Mouse (Mus musculus): ENCODE data around the gene Anp32e. TPM values are rescaled to one million over a fixed set of nuclear protein-coding genes. Genes with fewer than 3 reads are reported as not detected.
A peak's percentile ranks its signal among the peaks of the same experiment; 100 is the strongest.

Gene Anp32e
- total RNA-seq, 1 experiment, result 50.8 TPM

- H3K9me3 ChIP-seq (ENCODE audit: control insufficient read depth, insufficient read depth, low read depth, low read length), result no peaks in the 10 kb centered on the region
- no peak for DNase-seq (ENCODE audit: low read depth, low spot score)
- H3K4me3 ChIP-seq (ENCODE audit: insufficient read depth in 1 of 2, low read depth in 1 of 2, low read length in 2 of 2, poor library complexity in 1 of 2, severe bottlenecking in 1 of 2), result peak overlapping the region in 1 of 2 experiments; percentile 3; a peak in 1 of 4 replicates
- no peaks in the 10 kb centered on the region for H3K36me3 ChIP-seq (ENCODE audit: control insufficient read depth, insufficient read depth, low read length, poor library complexity, severe bottlenecking)
- H3K9ac ChIP-seq (ENCODE audit: insufficient read depth, low read depth, low read length, poor library complexity, severe bottlenecking), result no peak overlapping the region
- no peak for TF ChIP-seq ZNF384 (IDR thresholded peaks at IDR 0.05; ENCODE audit: low read depth, low read length)
- H3K4me1 ChIP-seq (ENCODE audit: control insufficient read depth in 2 of 2, insufficient read depth in 2 of 2, low read length in 2 of 2, poor library complexity in 1 of 2), result peaks cover 4 to 17% of the 10 kb centered on the region in 2 experiments; a peak in 3 of 4 replicates
- in situ Hi-C loops (cut with MboI; ENCODE audit: low sequenced_read_pairs in 2 of 2, unreplicated experiment in 2 of 2), result no loop called here
- H3K27ac ChIP-seq (ENCODE audit: insufficient read depth, low read depth, low read length, poor library complexity, severe bottlenecking), result no peak overlapping the region
Observed at GRCm38 (mm10) chr3:95903753-95904502, 25.1 kb upstream of the Anp32e start.

- in situ Hi-C loops (cut with MboI; ENCODE audit: low sequenced_read_pairs in 2 of 2, unreplicated experiment in 2 of 2), result no loop called here
- Histone ChIP-seq H3K36me3 (ENCODE audit: control insufficient read depth, insufficient read depth, low read length, poor library complexity, severe bottlenecking) (no peaks in the 10 kb centered on the region), H3K9ac (ENCODE audit: insufficient read depth, low read depth, low read length, poor library complexity, severe bottlenecking) (peak within 1 kb of the TSS; percentile 44), H3K4me3 (ENCODE audit: insufficient read depth in 1 of 2, low read depth in 1 of 2, low read length in 2 of 2, poor library complexity in 1 of 2, severe bottlenecking in 1 of 2) (peak within 1 kb of the TSS; percentile 46; a peak in 3 of 4 replicates), H3K27ac (ENCODE audit: insufficient read depth, low read depth, low read length, poor library complexity, severe bottlenecking) (no peak within 1 kb of the TSS), H3K4me1 (ENCODE audit: control insufficient read depth in 2 of 2, insufficient read depth in 2 of 2, low read length in 2 of 2, poor library complexity in 1 of 2) (peaks cover 4 to 16% of the 10 kb centered on the region in 2 experiments; a peak in 3 of 4 replicates), H3K9me3 (ENCODE audit: control insufficient read depth, insufficient read depth, low read depth, low read length) (no peaks in the 10 kb centered on the region)
- no peak for DNase-seq (ENCODE audit: low read depth, low spot score)
- TF ChIP-seq CHD2 (IDR thresholded peaks at IDR 0.05; ENCODE audit: low read depth, low read length) (no peak), HCFC1 (IDR thresholded peaks at IDR 0.05; ENCODE audit: borderline replicate concordance, insufficient read depth, low read length) (no peak), ZNF384 (IDR thresholded peaks at IDR 0.05; ENCODE audit: low read depth, low read length) (no peak), ZC3H11A (IDR thresholded peaks at IDR 0.05; ENCODE audit: borderline replicate concordance, low read depth, low read length) (no peak), MAFK (IDR thresholded peaks at IDR 0.05; ENCODE audit: insufficient read depth, low read depth, low read length) (no peak)
Observed at GRCm38 (mm10) chr3:95904568-95904967, 24.5 kb upstream of the Anp32e start, which contains the start of gene Car14. TSS of gene Car14 (minus strand) at chr3:95904691.

GRCm38 (mm10) chr3:95905146-95905939, 23.7 kb upstream of the Anp32e start:
- Histone ChIP-seq H3K4me1 (ENCODE audit: control insufficient read depth in 2 of 2, insufficient read depth in 2 of 2, low read length in 2 of 2, poor library complexity in 1 of 2) (peaks cover 4 to 14% of the 10 kb centered on the region in 2 experiments; a peak in 3 of 4 replicates), H3K9ac (ENCODE audit: insufficient read depth, low read depth, low read length, poor library complexity, severe bottlenecking) (peak overlapping the region; percentile 44; the same call in 1 of the 2 replicates), H3K27ac (ENCODE audit: insufficient read depth, low read depth, low read length, poor library complexity, severe bottlenecking) (no peak overlapping the region), H3K36me3 (ENCODE audit: control insufficient read depth, insufficient read depth, low read length, poor library complexity, severe bottlenecking) (no peaks in the 10 kb centered on the region), H3K9me3 (ENCODE audit: control insufficient read depth, insufficient read depth, low read depth, low read length) (no peaks in the 10 kb centered on the region), H3K4me3 (ENCODE audit: insufficient read depth in 1 of 2, low read depth in 1 of 2, low read length in 2 of 2, poor library complexity in 1 of 2, severe bottlenecking in 1 of 2) (peak overlapping the region; percentile 46; a peak in 3 of 4 replicates)
- TF ChIP-seq ZC3H11A (IDR thresholded peaks at IDR 0.05; ENCODE audit: borderline replicate concordance, low read depth, low read length) (no peak), ZNF384 (IDR thresholded peaks at IDR 0.05; ENCODE audit: low read depth, low read length) (no peak), CHD2 (IDR thresholded peaks at IDR 0.05; ENCODE audit: low read depth, low read length) (no peak), HCFC1 (IDR thresholded peaks at IDR 0.05; ENCODE audit: borderline replicate concordance, insufficient read depth, low read length) (no peak), MAFK (IDR thresholded peaks at IDR 0.05; ENCODE audit: insufficient read depth, low read depth, low read length) (no peak)
- in situ Hi-C loops (cut with MboI; ENCODE audit: low sequenced_read_pairs in 2 of 2, unreplicated experiment in 2 of 2), result no loop called here
- DNase-seq (ENCODE audit: low read depth, low spot score), result no peak

GRCm38 (mm10) chr3:95905940-95906492, 23.0 kb upstream of the Anp32e start:
- Histone ChIP-seq H3K36me3 (ENCODE audit: control insufficient read depth, insufficient read depth, low read length, poor library complexity, severe bottlenecking) (no peaks in the 10 kb centered on the region), H3K9ac (ENCODE audit: insufficient read depth, low read depth, low read length, poor library complexity, severe bottlenecking) (no peak overlapping the region), H3K4me3 (ENCODE audit: insufficient read depth in 1 of 2, low read depth in 1 of 2, low read length in 2 of 2, poor library complexity in 1 of 2, severe bottlenecking in 1 of 2) (no peak overlapping the region; a peak in 1 of 4 replicates), H3K9me3 (ENCODE audit: control insufficient read depth, insufficient read depth, low read depth, low read length) (no peaks in the 10 kb centered on the region), H3K27ac (ENCODE audit: insufficient read depth, low read depth, low read length, poor library complexity, severe bottlenecking) (no peak overlapping the region), H3K4me1 (ENCODE audit: control insufficient read depth in 2 of 2, insufficient read depth in 2 of 2, low read length in 2 of 2, poor library complexity in 1 of 2) (peaks cover 4 to 18% of the 10 kb centered on the region in 2 experiments; a peak in 3 of 4 replicates)
- DNase-seq (ENCODE audit: low read depth, low spot score), result no peak
- in situ Hi-C loops (cut with MboI; ENCODE audit: low sequenced_read_pairs in 2 of 2, unreplicated experiment in 2 of 2), result no loop called here
- TF ChIP-seq ZNF384 (IDR thresholded peaks at IDR 0.05; ENCODE audit: low read depth, low read length) (no peak), MAFK (IDR thresholded peaks at IDR 0.05; ENCODE audit: insufficient read depth, low read depth, low read length) (no peak), CHD2 (IDR thresholded peaks at IDR 0.05; ENCODE audit: low read depth, low read length) (no peak), HCFC1 (IDR thresholded peaks at IDR 0.05; ENCODE audit: borderline replicate concordance, insufficient read depth, low read length) (no peak), ZC3H11A (IDR thresholded peaks at IDR 0.05; ENCODE audit: borderline replicate concordance, low read depth, low read length) (0 out of 2 replicates have a peak, but pooled peaks have one; percentile 21)

All from ES-E14 (cell line).